Mouse (Mus musculus) liver, embryonic 16.5 days (tissue): ENCODE data around the gene Nr5a2. TPM values are rescaled to one million over a fixed set of nuclear protein-coding genes. Genes with fewer than 3 reads are reported as not detected.
"Not testable (repeated sequence)": the region's sequence is repeated elsewhere in the genome, so short reads cannot be mapped to it uniquely, and the experiment has no call there.

Source experiments
- ATAC-seq: fragments of 200-750 bp; cut with Nextera tagmentation; 2 replicates; pipeline ENCODE4 v1.8.0; 2017; ENCODE audit warnings: low read depth, mild to moderate bottlenecking, moderate number of reproducible peaks, moderate library complexity
- H3K27ac ChIP-seq: fragments of 300-500 bp; sonication (generic); 2 replicates; pipeline ENCODE4 v1.5.1; 2014; ENCODE audit warnings: mild to moderate bottlenecking, low read length
- H3K27me3 ChIP-seq: fragments of 300-500 bp; sonication (generic); 2 replicates; pipeline ENCODE4 v1.6.1; 2014; ENCODE audit warnings: low read depth, low read length, mixed read lengths; ENCODE audit not compliant: control insufficient read depth, insufficient read depth
- H3K36me3 ChIP-seq: fragments of 300-500 bp; sonication (generic); 2 replicates; pipeline ENCODE4 v1.6.1; 2014; ENCODE audit warnings: mild to moderate bottlenecking; ENCODE audit not compliant: control insufficient read depth, insufficient read depth
- H3K4me1 ChIP-seq: fragments of 300-500 bp; sonication (generic); 2 replicates; pipeline ENCODE4 v1.6.1; 2014; ENCODE audit warnings: low read depth, low read length, mixed read lengths; ENCODE audit not compliant: control insufficient read depth
- H3K4me2 ChIP-seq: fragments of 300-500 bp; sonication (generic); 2 replicates; pipeline ENCODE4 v1.6.1; 2014; ENCODE audit warnings: low read depth, low read length, mixed read lengths
- H3K4me3 ChIP-seq: fragments of 300-500 bp; sonication (generic); 2 replicates; pipeline ENCODE4 v1.5.1; 2014; ENCODE audit warnings: low read depth, mild to moderate bottlenecking, low read length
- H3K9ac ChIP-seq: fragments of 300-500 bp; sonication (generic); 2 replicates; pipeline ENCODE4 v1.6.1; 2014; ENCODE audit warnings: low read depth, low read length
- H3K9me3 ChIP-seq: fragments of 300-500 bp; sonication (generic); replicated peaks from 2 replicates; pipeline ENCODE4 v1.6.1; 2016; ENCODE audit warnings: low read length; ENCODE audit not compliant: control insufficient read depth
- WGBS: fragments of 180-500 bp; shearing (Covaris S2); extraction: QIAGEN DNeasy Blood & Tissue Kit; methylation state at CpG from one replicate; pipeline ENCODE4 v1.1.7; 2014; ENCODE audit not compliant: insufficient replicate concordance; 5-methylcytosine and 5-hydroxymethylcytosine counted together
- polyA plus RNA-seq: library from polyadenylated mRNA; unstranded; fragments of >200 nt; fragmentation: Nextera tagmentation; extraction: Ambion mirVana; gene quantifications from 2 replicates; pipeline ENCODE4 v1.2.1, GENCODE M21; 2015

The Nr5a2 gene
- polyA plus RNA-seq, 1 experiment from 2014 or later: 2.9 TPM

DNA sequence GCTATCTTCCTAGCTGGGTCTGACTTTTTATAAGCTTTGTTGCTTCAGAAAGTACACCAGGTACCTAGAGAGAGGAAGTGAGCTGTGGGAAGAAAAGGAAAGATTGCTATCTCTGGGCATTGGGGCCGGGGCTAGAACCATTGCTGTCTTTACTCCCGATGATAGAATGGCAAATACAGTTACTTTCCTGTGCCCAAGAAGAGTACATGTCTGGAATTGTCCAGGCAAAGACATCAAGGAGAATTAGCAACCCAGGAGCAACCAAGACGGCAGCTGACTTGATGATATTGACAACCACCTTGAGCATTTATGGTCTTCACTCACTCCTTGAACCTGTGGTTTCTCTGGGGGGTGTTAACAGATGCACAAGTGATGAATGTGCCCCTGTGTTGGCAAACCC is 130.3 kb downstream of the Nr5a2 start:
- H3K4me2 ChIP-seq: no peak overlapping the region
- no peaks in the 10 kb centered on the region for H3K36me3 ChIP-seq
- no peak for ATAC-seq
- 52% methylated on average over 3 of the region's 3 CpGs for WGBS
- no peaks in the 10 kb centered on the region for H3K4me1 ChIP-seq
- H3K4me3 ChIP-seq: no peak overlapping the region
- H3K9ac ChIP-seq: no peak overlapping the region
- no peaks in the 10 kb centered on the region for H3K9me3 ChIP-seq
- H3K27ac ChIP-seq: no peak overlapping the region
- no peaks in the 10 kb centered on the region for H3K27me3 ChIP-seq

DNA sequence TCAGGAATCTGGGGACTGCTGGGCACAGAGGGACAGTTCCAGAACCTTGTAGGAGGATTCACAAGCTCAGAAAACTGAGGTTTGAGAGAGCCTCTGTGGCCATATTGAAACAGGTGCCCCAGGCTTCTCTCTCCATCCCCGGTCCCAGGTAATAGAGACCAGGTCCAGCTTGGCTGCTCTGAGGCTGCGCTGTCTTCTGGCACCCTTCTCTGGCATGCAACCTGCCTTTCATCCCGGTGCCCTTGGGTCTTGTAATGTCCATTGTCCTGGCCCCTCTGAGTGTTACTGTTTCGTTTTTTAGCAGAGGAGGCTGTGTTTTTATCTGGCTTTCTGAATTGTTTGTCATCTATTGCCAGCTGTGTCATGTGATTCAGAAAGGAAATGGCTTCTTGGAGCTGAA is 136.4 kb downstream of the Nr5a2 start:
- ATAC-seq: no peak

DNA sequence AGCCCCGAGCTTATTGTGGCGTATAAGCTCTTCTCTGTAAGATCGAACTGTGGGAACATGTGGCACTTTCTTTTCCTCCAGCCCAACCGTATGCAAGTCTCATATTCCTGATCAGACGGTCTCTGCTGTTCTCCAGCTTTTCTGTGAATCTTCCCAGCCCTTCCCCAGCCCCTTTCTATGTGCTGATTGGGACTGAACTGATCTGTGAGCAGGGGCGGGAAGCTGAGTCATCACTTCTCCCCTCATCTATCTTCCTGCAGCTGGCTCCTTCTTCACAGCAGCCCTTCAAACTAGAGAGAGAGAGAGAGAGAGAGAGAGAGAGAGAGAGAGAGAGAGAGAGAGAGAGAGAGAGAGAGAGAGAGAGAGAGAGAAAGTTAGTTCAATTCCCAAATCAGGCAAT is 159.6 kb downstream of the Nr5a2 start:
- H3K4me2 ChIP-seq: no peak overlapping the region
- no peaks in the 10 kb centered on the region for H3K4me1 ChIP-seq
- H3K27ac ChIP-seq: no peak overlapping the region
- no peaks in the 10 kb centered on the region for H3K36me3 ChIP-seq
- no peaks in the 10 kb centered on the region for H3K27me3 ChIP-seq
- no peak for ATAC-seq
- no peak overlapping the region for H3K9ac ChIP-seq
- no peak overlapping the region for H3K4me3 ChIP-seq
- no peaks in the 10 kb centered on the region for H3K9me3 ChIP-seq
- WGBS: 45% methylated on average over 6 of the region's 6 CpGs

More for the DNA sequence above, 136.4 kb downstream of the Nr5a2 start:
- no peaks in the 10 kb centered on the region for H3K36me3 ChIP-seq
- H3K4me2 ChIP-seq: no peak overlapping the region
- H3K9ac ChIP-seq: no peak overlapping the region
- H3K27ac ChIP-seq: no peak overlapping the region
- 47% methylated on average over 4 of the region's 4 CpGs for WGBS
- H3K4me3 ChIP-seq: no peak overlapping the region
- H3K9me3 ChIP-seq: no peaks in the 10 kb centered on the region
- no peaks in the 10 kb centered on the region for H3K4me1 ChIP-seq
- no peaks in the 10 kb centered on the region for H3K27me3 ChIP-seq

DNA sequence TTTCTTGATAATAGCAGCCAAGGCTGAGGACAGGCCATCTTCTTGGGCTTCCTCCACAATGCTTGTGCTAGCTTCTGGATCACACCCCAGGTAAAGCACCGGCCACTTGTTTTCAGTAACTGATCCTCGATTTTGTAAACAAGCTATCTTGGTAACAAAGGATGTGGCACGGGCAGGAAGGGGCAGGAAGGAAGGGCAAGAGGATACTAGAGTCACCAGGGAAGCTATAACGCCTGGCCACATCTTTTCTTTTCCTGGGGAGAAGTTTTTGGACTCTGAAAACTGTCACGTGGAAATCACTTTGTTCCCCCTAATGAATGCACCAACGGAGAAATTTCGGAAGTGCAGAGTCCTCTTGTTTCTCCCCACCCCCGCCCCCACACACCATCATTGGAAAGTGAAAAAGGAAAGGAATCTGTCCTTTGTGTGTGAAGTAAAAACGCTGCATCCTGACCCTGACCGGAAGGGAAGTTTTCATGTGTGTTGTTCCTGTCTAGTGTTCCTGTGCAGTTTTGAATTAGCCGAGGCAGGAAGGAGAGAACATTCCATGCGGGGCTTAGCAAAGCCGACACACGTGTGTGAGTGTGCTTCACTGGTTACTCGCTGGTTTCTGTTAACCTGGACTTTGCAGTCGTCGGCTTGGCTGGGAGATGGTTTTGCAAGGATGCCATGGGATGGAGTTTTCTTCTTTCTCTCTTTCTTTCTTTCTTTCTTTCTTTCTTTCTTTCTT is 163.7 kb downstream of the Nr5a2 start:
- no peak for ATAC-seq
- no peaks in the 10 kb centered on the region for H3K36me3 ChIP-seq
- no peak overlapping the region for H3K27ac ChIP-seq
- no peaks in the 10 kb centered on the region for H3K9me3 ChIP-seq
- no peak overlapping the region for H3K9ac ChIP-seq
- no peaks in the 10 kb centered on the region for H3K27me3 ChIP-seq
- H3K4me1 ChIP-seq: no peaks in the 10 kb centered on the region
- no peak overlapping the region for H3K4me2 ChIP-seq
- WGBS: 15% methylated on average over 17 of the region's 17 CpGs
- no peak overlapping the region for H3K4me3 ChIP-seq

DNA sequence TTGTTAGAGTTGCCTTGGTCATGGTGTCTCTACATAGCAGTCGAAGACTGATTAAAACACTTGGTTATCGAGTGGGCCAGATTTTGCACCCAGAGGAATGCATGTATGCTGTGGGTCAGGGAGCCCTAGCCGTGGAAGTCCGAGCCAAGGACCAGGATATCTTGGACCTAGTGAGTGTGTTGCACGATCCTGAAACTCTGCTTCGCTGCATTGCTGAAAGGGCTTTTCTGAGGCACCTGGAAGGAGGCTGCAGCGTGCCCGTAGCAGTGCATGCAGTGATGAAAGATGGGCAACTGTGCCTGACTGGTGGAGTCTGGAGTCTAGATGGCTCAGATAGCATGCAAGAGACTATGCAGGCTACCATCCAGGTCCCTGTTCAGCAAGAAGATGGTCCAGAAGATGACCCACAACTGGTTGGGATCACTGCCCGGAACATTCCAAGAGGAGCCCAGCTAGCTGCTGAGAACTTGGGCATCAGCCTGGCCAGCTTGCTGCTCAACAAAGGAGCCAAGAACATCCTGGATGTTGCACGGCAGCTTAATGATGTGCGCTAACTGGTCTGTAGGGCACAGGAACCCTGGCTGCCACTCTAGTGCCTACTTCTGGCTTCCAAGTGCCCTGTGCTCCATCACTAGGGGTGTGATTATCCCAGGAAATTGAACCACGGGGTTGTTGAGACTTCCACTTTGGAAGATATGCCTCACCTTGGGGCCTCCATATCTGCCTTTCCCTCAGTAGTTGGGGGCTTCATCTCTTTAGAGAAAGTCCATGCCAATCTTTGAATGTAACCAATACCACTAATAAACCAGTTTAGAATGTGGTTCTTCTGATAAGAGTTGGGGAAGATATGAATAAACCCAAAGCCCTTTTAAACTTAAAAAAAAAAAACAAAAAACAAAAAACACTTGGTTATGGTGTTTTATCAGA is 167.0 kb downstream of the Nr5a2 start:
- ATAC-seq, H3K36me3 ChIP-seq, H3K9ac ChIP-seq, H3K27me3 ChIP-seq, H3K4me2 ChIP-seq, H3K4me3 ChIP-seq, H3K27ac ChIP-seq, H3K9me3 ChIP-seq, H3K4me1 ChIP-seq: not testable (repeated sequence)
- WGBS: 70% methylated on average over 12 of the region's 12 CpGs
